Mouse (Mus musculus) midbrain, embryonic 11.5 days (tissue): ENCODE results near the gene Tmem38a. TPM values are rescaled to one million over a fixed set of nuclear protein-coding genes. Genes with fewer than 3 reads are reported as not detected.

Source experiments
- ATAC-seq: fragments of 200-750 bp; cut with Nextera tagmentation; 2 replicates; pipeline ENCODE4 v1.8.0; 2017; ENCODE audit warnings: moderate TSS enrichment, moderate library complexity; ENCODE audit not compliant: low FRiP score
- DNase-seq: peaks from one replicate; pipeline ENCODE4 v3.0.0; 2015; ENCODE audit warnings: low spot score; ENCODE audit errors: missing footprints
- H3K27ac ChIP-seq: fragments of 300-500 bp; sonication (generic); 2 replicates; pipeline ENCODE4 v1.5.1; 2014; ENCODE audit warnings: low read depth, low read length
- H3K27me3 ChIP-seq: fragments of 300-500 bp; sonication (generic); 2 replicates; pipeline ENCODE4 v1.6.1; 2014; ENCODE audit warnings: mild to moderate bottlenecking, low read length, moderate library complexity, mixed read lengths; ENCODE audit not compliant: control insufficient read depth, insufficient read depth
- H3K36me3 ChIP-seq: fragments of 300-500 bp; sonication (generic); 2 replicates; pipeline ENCODE4 v1.6.1; 2014; ENCODE audit warnings: mild to moderate bottlenecking, low read length, moderate library complexity, mixed read lengths; ENCODE audit not compliant: control insufficient read depth, insufficient read depth
- H3K4me1 ChIP-seq: fragments of 300-500 bp; sonication (generic); 2 replicates; pipeline ENCODE4 v1.6.1; 2014; ENCODE audit warnings: low read length; ENCODE audit not compliant: control insufficient read depth, insufficient read depth
- H3K4me2 ChIP-seq: fragments of 300-500 bp; sonication (generic); 2 replicates; pipeline ENCODE4 v1.6.1; 2014; ENCODE audit warnings: mild to moderate bottlenecking, moderate library complexity
- H3K4me3 ChIP-seq: fragments of 300-500 bp; sonication (generic); 2 replicates; pipeline ENCODE4 v1.5.1; 2014; ENCODE audit warnings: low read depth, low read length
- H3K9ac ChIP-seq: fragments of 300-500 bp; sonication (generic); 2 replicates; pipeline ENCODE4 v1.6.1; 2014; ENCODE audit warnings: low read length
- H3K9me3 ChIP-seq: fragments of 300-500 bp; sonication (generic); 2 replicates; pipeline ENCODE4 v1.6.1; 2016; ENCODE audit warnings: low read length; ENCODE audit not compliant: control insufficient read depth
- WGBS: fragments of 180-500 bp; shearing (Covaris S2); extraction: QIAGEN DNeasy Blood & Tissue Kit; methylation state at CpG from one replicate; pipeline ENCODE4 v1.1.7; 2014; 5-methylcytosine and 5-hydroxymethylcytosine counted together
- polyA plus RNA-seq: library from polyadenylated mRNA; unstranded; fragments of >200 nt; fragmentation: Nextera tagmentation; extraction: Ambion mirVana; gene quantifications from 2 replicates; pipeline ENCODE4 v1.2.1, GENCODE M21; 2014

Tmem38a gene
- 9.1 and 11.4 TPM in 2 replicates for polyA plus RNA-seq

DNA sequence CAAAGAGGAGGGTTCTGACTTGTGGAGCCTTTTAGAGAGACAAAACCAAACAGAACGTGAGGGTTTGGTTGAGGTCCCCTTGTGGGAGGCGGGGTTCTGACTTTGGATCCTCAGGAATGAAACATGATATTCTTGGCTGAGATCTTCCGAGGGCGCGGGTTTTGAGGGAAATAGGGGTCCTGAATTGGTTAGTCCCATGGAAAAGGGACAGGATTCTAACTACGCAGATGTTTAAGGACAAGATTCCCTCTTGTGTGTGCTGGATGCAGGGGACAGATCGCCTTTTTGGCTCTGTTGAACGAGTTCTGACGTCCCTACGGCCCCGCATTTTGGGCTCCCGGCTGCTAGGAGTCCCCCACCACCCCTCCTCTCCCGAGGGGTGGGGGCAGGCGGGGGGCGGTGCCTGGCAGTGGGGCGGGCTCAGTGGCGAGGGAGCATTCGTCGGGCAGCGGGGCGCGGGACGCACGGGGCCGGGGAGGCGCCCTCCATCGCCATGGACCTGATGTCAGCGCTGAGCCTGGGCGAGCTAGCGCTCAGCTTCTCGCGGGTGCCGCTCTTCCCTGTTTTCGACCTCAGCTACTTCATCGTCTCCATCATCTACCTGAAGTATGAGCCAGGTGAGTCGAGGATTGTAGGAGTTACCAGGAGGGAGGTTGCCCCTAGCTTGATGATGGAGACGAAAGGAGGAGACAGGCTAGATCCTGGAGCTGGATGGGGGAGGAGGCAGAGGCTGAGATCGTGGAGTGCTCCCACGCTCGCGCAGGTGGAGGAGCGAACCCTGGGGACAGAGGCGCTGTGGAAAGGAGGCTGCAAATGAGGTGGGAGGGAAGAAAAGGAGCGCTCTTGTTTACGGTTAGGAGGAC lies at the start of gene Tmem38a:
Tmem38a (plus strand) TSS at position 445 of the 863 bp plus-strand sequence.
- H3K4me2 ChIP-seq, result peak within 1 kb of the TSS; percentile 88
- H3K36me3 ChIP-seq, result peaks cover 15% of the 10 kb centered on the region
- H3K27me3 ChIP-seq, result no peaks in the 10 kb centered on the region
- H3K9ac ChIP-seq, result peak within 1 kb of the TSS; percentile 76
- peaks cover 11% of the 10 kb centered on the region for H3K4me1 ChIP-seq
- H3K27ac ChIP-seq, result peak within 1 kb of the TSS; percentile 77
- peak; percentile 95 for DNase-seq
- H3K9me3 ChIP-seq, result no peaks in the 10 kb centered on the region
- ATAC-seq, result peak; percentile 20
- peak within 1 kb of the TSS; percentile 64 for H3K4me3 ChIP-seq
- 1% methylated on average over 45 of the region's 45 CpGs for WGBS

DNA sequence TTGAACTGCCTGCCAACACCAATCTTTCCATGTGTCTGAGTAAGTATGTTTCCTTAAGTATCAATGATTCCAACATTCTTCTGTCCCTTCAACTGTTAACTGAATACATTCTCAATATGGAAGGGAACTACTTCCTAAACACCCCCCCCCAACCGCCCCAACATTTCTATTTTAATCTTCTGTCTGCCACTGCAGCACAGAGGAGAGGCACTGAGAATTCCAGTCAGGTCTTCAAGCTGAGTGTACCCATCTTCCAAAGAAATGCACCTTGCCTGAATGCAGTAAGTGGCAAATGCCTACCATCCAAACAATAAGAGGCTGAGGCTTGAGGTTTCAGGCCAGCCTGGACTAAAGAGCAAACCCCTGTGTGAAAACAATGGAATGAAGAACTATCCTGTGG lies 39.8 kb upstream of the Tmem38a start:
- Histone ChIP-seq H3K27ac (no peak overlapping the region), H3K4me3 (no peak overlapping the region), H3K9me3 (no peaks in the 10 kb centered on the region), H3K9ac (no peak overlapping the region), H3K4me1 (no peaks in the 10 kb centered on the region), H3K4me2 (no peak overlapping the region), H3K36me3 (no peaks in the 10 kb centered on the region), H3K27me3 (no peaks in the 10 kb centered on the region)
- DNase-seq (no peak), ATAC-seq (no peak)
- WGBS, result 96% methylated on average over 1 of the region's 1 CpGs

DNA sequence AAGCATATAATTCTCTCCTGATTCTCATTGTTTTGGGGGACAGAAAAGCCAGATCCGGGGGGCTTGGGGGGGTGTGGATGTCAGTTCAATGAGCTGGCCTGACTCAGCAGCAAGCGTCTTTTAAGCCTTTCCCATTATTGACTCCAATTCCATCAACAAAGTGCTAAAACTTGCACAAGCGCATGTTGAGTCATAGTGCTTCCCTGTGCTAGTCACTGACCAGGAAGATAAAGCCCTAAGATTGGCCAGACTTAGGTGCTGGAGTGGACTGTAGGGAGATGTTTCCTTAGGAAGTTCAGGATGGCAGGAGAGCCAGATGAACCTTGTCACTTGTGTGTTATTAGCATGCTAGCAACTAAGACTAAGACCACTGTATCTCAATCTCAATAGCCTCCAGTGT lies 37.0 kb upstream of the Tmem38a start:
- H3K36me3 ChIP-seq, result no peaks in the 10 kb centered on the region
- H3K9me3 ChIP-seq, result no peaks in the 10 kb centered on the region
- H3K4me2 ChIP-seq, result no peak overlapping the region
- no peak overlapping the region for H3K9ac ChIP-seq
- WGBS, result 94% methylated on average over 3 of the region's 3 CpGs
- ATAC-seq (no peak), DNase-seq (peak; percentile 6)
- H3K27ac ChIP-seq, result no peak overlapping the region
- H3K4me1 ChIP-seq, result no peaks in the 10 kb centered on the region
- no peak overlapping the region for H3K4me3 ChIP-seq
- H3K27me3 ChIP-seq, result no peaks in the 10 kb centered on the region

DNA sequence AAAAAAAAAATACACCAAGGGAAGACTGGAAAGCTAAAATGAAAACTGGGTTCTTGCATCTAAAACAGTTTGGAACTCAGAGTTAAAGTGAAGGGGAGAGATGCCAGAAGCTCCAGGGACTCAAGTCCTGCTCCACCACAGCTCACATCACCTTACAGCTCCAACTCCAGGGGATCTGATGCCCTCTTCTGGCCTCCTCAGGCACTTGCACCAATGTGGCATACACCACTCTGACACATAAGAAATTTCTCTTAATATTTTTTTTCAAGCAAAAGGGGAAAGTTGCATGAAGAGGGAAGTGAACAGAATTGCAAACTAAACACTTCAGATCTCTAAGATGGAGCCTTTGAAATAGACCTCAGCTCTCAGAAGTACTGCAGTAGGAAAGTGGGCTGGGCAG lies 32.6 kb upstream of the Tmem38a start:
- Histone ChIP-seq H3K4me3 (no peak overlapping the region), H3K36me3 (no peaks in the 10 kb centered on the region), H3K4me2 (no peak overlapping the region), H3K4me1 (no peaks in the 10 kb centered on the region), H3K27ac (no peak overlapping the region), H3K9me3 (no peaks in the 10 kb centered on the region), H3K9ac (no peak overlapping the region), H3K27me3 (no peaks in the 10 kb centered on the region)
- peak; percentile 44 for DNase-seq
- ATAC-seq, result no peak

DNA sequence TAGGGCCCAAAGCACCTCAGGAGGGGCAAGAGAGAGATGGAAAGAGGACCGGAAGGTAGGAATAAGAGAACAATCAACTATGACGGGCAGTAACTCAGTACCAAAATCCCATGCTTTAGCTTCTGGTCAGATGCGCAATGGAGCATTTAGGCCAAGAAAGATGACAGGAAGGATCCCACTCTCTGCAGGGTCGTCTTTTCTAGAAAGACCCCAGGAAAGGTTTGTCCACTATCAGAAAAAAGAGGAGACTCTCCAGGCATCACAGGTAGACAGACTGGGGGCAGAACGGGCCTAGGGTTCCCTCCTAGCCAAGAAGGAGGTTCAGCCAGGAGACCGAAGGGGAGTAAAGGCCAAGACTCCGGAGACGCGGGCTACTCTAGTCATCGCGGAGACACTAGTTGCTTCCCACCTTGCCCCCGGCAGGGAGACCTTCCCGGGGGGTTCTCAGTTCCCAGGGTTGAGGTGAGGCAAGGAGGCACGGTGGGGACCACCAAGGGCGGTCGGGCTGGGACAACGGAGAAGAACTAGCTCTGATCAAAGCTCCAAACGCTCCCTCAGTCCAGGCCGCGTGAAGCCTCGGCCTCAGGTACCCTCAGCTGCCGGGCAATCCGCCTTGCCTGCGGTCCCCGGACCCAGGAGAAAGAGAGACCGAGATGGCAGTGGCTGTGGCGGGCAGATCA lies 24.6 kb upstream of the Tmem38a start:
- Histone ChIP-seq H3K9ac (peak overlapping the region; percentile 93), H3K27ac (peak overlapping the region; percentile 63; the same call in 1 of the 2 replicates), H3K9me3 (no peaks in the 10 kb centered on the region), H3K4me1 (peaks cover 14% of the 10 kb centered on the region), H3K27me3 (no peaks in the 10 kb centered on the region), H3K36me3 (no peaks in the 10 kb centered on the region), H3K4me3 (peak overlapping the region; percentile 94), H3K4me2 (peak overlapping the region; percentile 98)
- ATAC-seq (no peak; the same call in 1 of the 2 replicates), DNase-seq (peak; percentile 94)
- 3% methylated on average over 26 of the region's 27 CpGs for WGBS

DNA sequence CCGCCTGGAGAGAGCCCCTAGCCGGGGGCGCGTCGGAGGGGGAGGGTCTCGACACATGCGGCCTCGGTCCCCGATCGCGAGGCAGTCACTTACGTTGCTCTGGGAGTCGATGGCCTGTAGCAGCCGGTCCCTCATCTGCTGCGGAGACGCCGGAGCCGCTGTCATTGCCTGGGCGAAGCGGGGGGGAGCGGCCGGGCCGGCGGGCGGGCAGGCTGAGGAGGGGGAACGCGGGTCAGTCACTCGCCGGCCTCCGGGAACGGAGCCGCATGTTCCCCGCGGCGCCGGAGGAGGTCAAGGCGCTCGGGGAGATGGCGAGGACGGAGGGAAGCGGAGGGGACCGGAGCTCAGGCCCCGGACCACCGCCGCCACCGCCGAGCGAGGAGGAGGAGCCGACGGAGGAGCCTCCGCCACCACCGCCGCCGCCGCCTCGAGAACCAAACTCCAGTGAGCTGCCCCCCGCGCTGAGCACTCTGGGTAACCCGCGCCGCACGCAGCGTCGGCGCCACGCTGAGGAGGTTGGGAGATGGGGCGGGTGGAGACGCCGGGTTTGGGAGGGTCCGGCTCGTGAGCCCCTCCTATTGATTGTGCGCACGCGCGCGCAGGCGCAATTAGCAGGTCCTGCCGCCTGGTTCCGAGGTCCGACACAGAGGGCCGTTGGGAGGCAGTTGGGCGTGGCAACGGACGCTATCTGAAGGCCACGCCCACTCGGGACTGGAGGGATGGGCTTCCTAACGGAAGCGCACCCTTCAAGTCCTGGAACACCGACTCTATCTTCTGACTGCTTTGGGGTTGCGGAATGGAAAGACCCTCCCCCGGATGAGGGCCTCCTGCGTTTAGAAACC lies 23.8 kb upstream of the Tmem38a start, which contains the start of gene Med26:
Med26 (minus strand) TSS at position 469 of the 842 bp plus-strand sequence.
- ATAC-seq, result peak; percentile 97
- H3K4me2 ChIP-seq, result peak within 1 kb of the TSS; percentile 98

DNA sequence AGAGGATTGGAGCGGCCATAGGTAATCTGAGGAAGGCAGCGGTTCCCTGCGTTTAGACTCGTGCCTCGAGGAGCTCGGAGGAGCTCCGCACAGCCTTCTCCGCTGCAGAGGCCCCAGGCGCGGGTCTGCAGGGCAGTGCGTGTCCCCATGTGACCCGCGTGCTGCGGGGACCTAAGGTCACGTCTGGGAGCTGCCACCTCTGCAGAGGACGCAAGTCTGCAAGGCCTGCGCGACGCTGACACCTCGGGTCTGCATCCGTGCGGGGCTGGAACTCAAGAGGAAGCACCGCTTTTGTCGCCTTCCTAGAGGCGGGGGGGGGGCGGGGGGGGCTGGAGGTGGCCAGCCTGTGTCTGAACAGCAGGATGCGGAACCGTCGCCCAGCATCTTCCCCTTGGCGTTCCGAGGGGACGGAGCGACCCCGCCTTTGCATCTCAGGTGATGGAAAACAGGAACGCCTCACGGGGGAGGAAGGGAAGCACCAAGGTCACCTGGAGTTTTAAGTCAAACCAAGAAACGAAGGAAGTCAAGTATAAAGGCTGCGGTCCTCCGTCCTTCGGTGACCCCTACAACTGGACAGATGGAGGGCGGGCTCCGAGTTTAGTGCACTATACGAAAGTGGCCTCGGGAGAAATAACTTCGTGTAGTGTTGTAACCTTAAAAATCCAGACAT lies 23.1 kb upstream of the Tmem38a start:
- H3K9me3 ChIP-seq, result no peaks in the 10 kb centered on the region
- H3K9ac ChIP-seq, result peak overlapping the region; percentile 74
- WGBS, result under 1% methylated on average over 45 of the region's 45 CpGs
- peak overlapping the region; percentile 94 for H3K4me3 ChIP-seq
- H3K36me3 ChIP-seq, result no peaks in the 10 kb centered on the region
- DNase-seq (peak; percentile 83), ATAC-seq (peak; percentile 81)
- no peaks in the 10 kb centered on the region for H3K27me3 ChIP-seq
- H3K4me2 ChIP-seq, result peak overlapping the region; percentile 98
- peaks cover 14% of the 10 kb centered on the region for H3K4me1 ChIP-seq
- H3K27ac ChIP-seq, result peak overlapping the region; percentile 81

More for the DNA sequence above, 23.8 kb upstream of the Tmem38a start, which contains the start of gene Med26:
- peak within 1 kb of the TSS; percentile 93 for H3K9ac ChIP-seq
- WGBS, result under 1% methylated on average over 66 of the region's 92 CpGs
- H3K36me3 ChIP-seq, result no peaks in the 10 kb centered on the region
- peak within 1 kb of the TSS; percentile 81 for H3K27ac ChIP-seq
- H3K4me1 ChIP-seq, result peaks cover 14% of the 10 kb centered on the region
- H3K9me3 ChIP-seq, result no peaks in the 10 kb centered on the region
- no peaks in the 10 kb centered on the region for H3K27me3 ChIP-seq
- peak within 1 kb of the TSS; percentile 94 for H3K4me3 ChIP-seq
- peak; percentile 100 for DNase-seq

DNA sequence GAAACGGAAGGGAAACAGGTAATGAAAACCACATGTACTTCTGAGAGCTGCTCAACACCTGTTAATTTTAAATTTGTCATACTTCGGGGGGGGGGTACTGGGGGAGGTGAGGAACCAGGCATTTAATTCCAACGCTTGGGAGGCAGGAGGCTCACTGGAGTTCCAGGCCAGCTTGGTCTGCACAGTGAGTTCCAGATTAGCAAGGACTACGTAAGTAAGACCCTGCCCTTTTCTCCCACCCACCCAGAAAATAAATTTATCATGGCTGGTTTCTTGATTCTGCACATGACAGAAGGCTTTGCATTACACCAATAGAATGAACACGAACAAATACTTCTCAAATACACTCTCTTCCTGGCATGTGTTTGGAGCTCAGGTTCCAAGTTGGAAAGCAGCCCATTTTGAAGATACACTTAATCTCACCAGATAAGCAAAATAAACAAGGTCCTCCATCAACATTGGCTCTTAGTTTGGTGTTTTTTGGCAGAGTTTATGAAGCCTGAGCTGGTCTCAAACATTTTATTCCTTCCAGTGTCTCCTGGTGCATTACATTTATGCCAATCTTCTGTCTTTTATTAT lies 22.5 kb upstream of the Tmem38a start:
- Histone ChIP-seq H3K4me2 (peak overlapping the region; percentile 98), H3K4me3 (peak overlapping the region; percentile 94), H3K27me3 (no peaks in the 10 kb centered on the region), H3K27ac (no peak overlapping the region), H3K9me3 (no peaks in the 10 kb centered on the region), H3K36me3 (no peaks in the 10 kb centered on the region), H3K4me1 (peaks cover 14% of the 10 kb centered on the region), H3K9ac (peak overlapping the region; percentile 74)
- DNase-seq (no peak), ATAC-seq (no peak)
- 30% methylated on average over 5 of the region's 5 CpGs for WGBS
